Mouse (Mus musculus) lung, adult 2 months (tissue): ENCODE measurements around the gene Olfr714. TPM values are rescaled to one million over a fixed set of nuclear protein-coding genes. Genes with fewer than 3 reads are reported as not detected.
"Not testable (repeated sequence)": the region's sequence is repeated elsewhere in the genome, so short reads cannot be mapped to it uniquely, and the experiment has no call there.

Experiments
- DNase-seq: peaks from one replicate; pipeline ENCODE4 v3.0.0; 2022
- H3K4me1 ChIP-seq: fragments of 200-500 bp; 2 replicates; pipeline ENCODE4 v1.6.1; 2011; ENCODE audit warnings: low read length; ENCODE audit not compliant: control insufficient read depth, insufficient read depth
- H3K4me3 ChIP-seq: fragments of 200-500 bp; replicated peaks from 2 replicates; pipeline ENCODE3; 2011; ENCODE audit warnings: low read depth, mild to moderate bottlenecking, control low read depth, low read length; ENCODE audit errors: extremely low read depth
- CTCF ChIP-seq: fragments of 200-500 bp; IDR thresholded peaks from 2 replicates; pipeline ENCODE4 v1.5.1; 2011; ENCODE audit warnings: mild to moderate bottlenecking, low read length, control low read depth; ENCODE audit not compliant: insufficient read depth
- POLR2A ChIP-seq: fragments of 200-500 bp; IDR thresholded peaks from 2 replicates; pipeline ENCODE4 v1.6.1; 2011; ENCODE audit warnings: low read depth, mild to moderate bottlenecking, control low read depth, low read length, borderline replicate concordance; ENCODE audit errors: extremely low read depth
- WGBS: fragments of 180-500 bp; shearing (Covaris S2); methylation state at CpG from one replicate; pipeline ENCODE4 v1.1.7; 2018; 5-methylcytosine and 5-hydroxymethylcytosine counted together
- polyA plus RNA-seq: library from polyadenylated mRNA; depleted of rRNA; stranded (reverse); fragments of >200 nt; gene quantifications from 2 replicates; pipeline ENCODE4 v1.2.3, GENCODE M21; 2012; rRNA removed

The Olfr714 gene
- not detected in 2 replicates for polyA plus RNA-seq

GRCm38 (mm10) chr7:107070681-107071080 is at the start of gene Olfr714:
Olfr714 (plus strand) TSS chr7:107070981.
- WGBS = 89% methylated on average over 2 of the region's 2 CpGs
- DNase-seq = no peak
- H3K4me1 ChIP-seq = no peaks in the 10 kb centered on the region
- TF ChIP-seq CTCF = no peak
- TF ChIP-seq POLR2A = no peak
- no peak within 1 kb of the TSS for H3K4me3 ChIP-seq

- 78% methylated on average over 1 of the region's 1 CpGs for WGBS
- Histone ChIP-seq H3K4me3 (no peak within 1 kb of the TSS), H3K4me1 (no peaks in the 10 kb centered on the region)
- no peak for DNase-seq
- TF ChIP-seq POLR2A (no peak), CTCF (no peak)
These were observed 39.9 kb upstream of the Olfr714 start, which contains the start of gene Olfr713 for GRCm38 (mm10) chr7:107030874-107031273. Olfr713 (plus strand) TSS chr7:107031174.

GRCm38 (mm10) chr7:107039934-107040563 is 30.7 kb upstream of the Olfr714 start:
- Histone ChIP-seq H3K4me3 (no peak overlapping the region), H3K4me1 (no peaks in the 10 kb centered on the region)
- TF ChIP-seq CTCF = no peak
- TF ChIP-seq POLR2A = no peak
- DNase-seq = no peak
- 55% methylated on average over 2 of the region's 2 CpGs for whole genome bisulfite sequencing

GRCm38 (mm10) chr7:107043136-107043535 is 27.6 kb upstream of the Olfr714 start:
- TF ChIP-seq CTCF (no peak), POLR2A (no peak)
- Histone ChIP-seq H3K4me1 (no peaks in the 10 kb centered on the region), H3K4me3 (no peak overlapping the region)
- WGBS = 79% methylated on average over 3 of the region's 3 CpGs
- no peak for DNase-seq

- DNase-seq = no peak
- TF ChIP-seq CTCF = no peak
- no peak for TF ChIP-seq POLR2A
- Histone ChIP-seq H3K4me3 (no peak overlapping the region), H3K4me1 (no peaks in the 10 kb centered on the region)
- WGBS = 70% methylated on average over 1 of the region's 1 CpGs
These were observed 26.4 kb upstream of the Olfr714 start for GRCm38 (mm10) chr7:107044407-107044806.

- WGBS = under 1% methylated on average over 5 of the region's 5 CpGs
- H3K4me1 ChIP-seq = no peaks in the 10 kb centered on the region
- no peak for TF ChIP-seq POLR2A
- TF ChIP-seq CTCF = no peak
- no peak for DNase-seq
- H3K4me3 ChIP-seq = no peak overlapping the region
These were observed 24.9 kb upstream of the Olfr714 start for GRCm38 (mm10) chr7:107045833-107046232.

GRCm38 (mm10) chr7:107047578-107047977 is 23.2 kb upstream of the Olfr714 start:
- Histone ChIP-seq H3K4me3 (no peak overlapping the region), H3K4me1 (no peaks in the 10 kb centered on the region)
- TF ChIP-seq CTCF (no peak), POLR2A (no peak)
- 24% methylated on average over 3 of the region's 3 CpGs for whole genome bisulfite sequencing
- DNase-seq = no peak

- 32% methylated on average over 1 of the region's 1 CpGs for WGBS
- Histone ChIP-seq H3K4me1 (no peaks in the 10 kb centered on the region), H3K4me3 (no peak within 1 kb of the TSS)
- no peak for DNase-seq
- TF ChIP-seq POLR2A = no peak
- TF ChIP-seq CTCF = no peak
These were observed 22.1 kb downstream of the Olfr714 start, which contains the start of gene Olfr17 for GRCm38 (mm10) chr7:107092920-107093319. Olfr17 (plus strand) TSS chr7:107093220.

GRCm38 (mm10) chr7:107110269-107110668 is 39.5 kb downstream of the Olfr714 start, which contains the start of gene Olfr715b:
Olfr715b (minus strand) TSS chr7:107110369.
- not testable (repeated sequence) for H3K4me1 ChIP-seq, DNase-seq, H3K4me3 ChIP-seq
- WGBS = 64% methylated on average over 2 of the region's 2 CpGs

Other genes starting within 250 kb of the Olfr714 start
- gene Olfr702, start 237.1 kb upstream of the Olfr714 start, polyA plus RNA-seq = not detected in 2 replicates
- not detected in 2 replicates for gene Olfr703, start 227.6 kb upstream of the Olfr714 start, polyA plus RNA-seq
- not detected in 2 replicates for gene Olfr704, start 207.8 kb upstream of the Olfr714 start, polyA plus RNA-seq
- not detected in 2 replicates for gene Olfr705, start 194.1 kb upstream of the Olfr714 start, polyA plus RNA-seq
- not detected in 2 replicates for gene Olfr706, start 182.8 kb upstream of the Olfr714 start, polyA plus RNA-seq
- not detected in 2 replicates for gene Olfr707, start 169.7 kb upstream of the Olfr714 start, polyA plus RNA-seq
- not detected in 2 replicates for gene Olfr1532-ps1, start 163.0 kb upstream of the Olfr714 start, polyA plus RNA-seq
- not detected in 2 replicates for gene Olfr709-ps1, start 138.8 kb upstream of the Olfr714 start, polyA plus RNA-seq
- not detected in 2 replicates for gene Olfr710, start 122.7 kb upstream of the Olfr714 start, polyA plus RNA-seq
- not detected in 2 replicates for gene Olfr6, start 107.0 kb upstream of the Olfr714 start, polyA plus RNA-seq
- gene Olfr711, start 95.5 kb upstream of the Olfr714 start, polyA plus RNA-seq = not detected in 2 replicates
- gene Olfr2, start 64.9 kb upstream of the Olfr714 start, polyA plus RNA-seq = not detected in 2 replicates
- gene Olfr713, start 39.8 kb upstream of the Olfr714 start, polyA plus RNA-seq = not detected in 2 replicates
- not detected in 2 replicates for gene Olfr17, start 22.2 kb downstream of the Olfr714 start, polyA plus RNA-seq
- not detected in 2 replicates for gene Olfr715b, start 39.4 kb downstream of the Olfr714 start, polyA plus RNA-seq
- gene Olfr715, start 60.1 kb downstream of the Olfr714 start, polyA plus RNA-seq = not detected in 2 replicates
- not detected in 2 replicates for gene Olfr716, start 67.3 kb downstream of the Olfr714 start, polyA plus RNA-seq
- gene Nlrp14, start 96.0 kb downstream of the Olfr714 start, polyA plus RNA-seq = not detected in 2 replicates
- gene Rbmxl2, start 138.5 kb downstream of the Olfr714 start, polyA plus RNA-seq = not detected in 2 replicates